Mouse (Mus musculus): ENCODE data around the gene Gm21969. TPM values are rescaled to one million over a fixed set of nuclear protein-coding genes. Genes with fewer than 3 reads are reported as not detected.

Gm21969 gene
- total RNA-seq, 2 experiments from 2014 or later, result not detected

DNA sequence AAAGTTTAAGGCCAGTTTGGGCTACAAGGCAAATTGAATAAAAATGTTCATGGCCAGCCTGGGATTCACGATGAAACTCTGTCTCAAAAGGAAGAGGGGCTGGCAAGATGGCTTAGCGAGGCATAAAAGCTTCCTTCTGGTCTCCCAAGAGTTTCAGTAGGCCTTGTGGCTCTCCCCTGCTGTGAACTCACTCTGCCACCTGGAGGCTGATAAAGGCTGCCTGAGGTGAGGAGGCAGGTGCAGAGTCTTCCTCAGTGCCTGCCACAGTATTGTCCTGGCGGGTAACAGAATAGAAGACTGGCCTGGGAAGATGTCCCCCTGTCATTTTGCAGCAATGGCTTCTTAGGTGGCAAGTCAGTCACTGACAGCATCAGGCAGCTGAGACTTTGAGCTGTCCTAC lies 20.1 kb upstream of the Gm21969 start:
- DNase-seq (ENCODE audit: low spot score in 2 of 2), result no peak
- intact Hi-C loops (cut with DNase I), result no loop called here

DNA sequence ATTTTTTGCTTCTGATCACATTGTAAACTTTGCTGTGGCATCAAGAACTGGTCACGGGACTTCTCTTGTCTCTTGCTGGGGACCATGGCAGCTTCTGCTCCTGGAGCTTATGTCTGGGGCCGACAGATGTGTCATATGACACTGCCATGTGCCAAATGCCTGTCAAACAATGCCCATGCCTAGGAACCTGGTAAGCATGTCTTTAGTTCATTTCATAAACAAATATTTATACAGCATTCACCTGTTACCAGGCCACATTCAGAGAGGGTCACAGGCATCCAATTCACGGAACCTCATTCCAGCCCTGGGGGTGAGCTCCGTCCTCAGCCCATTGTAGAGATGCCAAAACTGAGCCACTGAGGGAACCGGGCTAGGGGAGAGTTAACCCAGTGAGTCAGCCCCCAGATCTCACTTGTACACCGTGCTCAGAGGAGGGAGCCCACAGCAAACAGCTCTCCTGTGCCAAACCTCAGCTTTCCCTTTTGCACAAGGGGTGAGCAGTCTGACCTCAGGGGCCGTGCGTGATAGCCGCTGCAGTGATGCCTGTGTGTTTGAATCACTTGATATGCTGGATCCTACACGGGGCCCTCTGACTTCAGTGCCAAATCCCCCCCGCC lies 19.2 kb upstream of the Gm21969 start:
- intact Hi-C loops (cut with DNase I), result no loop called here

DNA sequence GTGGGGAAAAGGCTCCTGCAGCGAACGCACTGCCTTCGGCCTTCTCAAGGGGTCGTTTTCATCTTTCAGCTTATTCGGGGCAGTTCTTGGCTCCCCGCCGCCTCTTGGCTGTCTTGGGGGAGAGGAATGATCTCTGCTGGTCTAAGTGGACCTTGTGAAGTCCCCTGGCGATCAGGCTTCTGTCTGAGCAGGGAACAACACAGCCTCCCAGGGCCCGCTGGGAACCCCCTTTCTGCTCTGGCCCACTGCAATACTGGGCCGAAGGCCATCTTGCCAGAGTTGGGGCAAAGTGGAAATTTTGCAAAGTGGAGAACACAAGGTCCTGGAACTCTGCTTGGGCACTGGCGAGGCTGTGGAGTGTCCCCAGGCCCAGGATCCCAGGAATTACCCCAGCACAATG lies 18.3 kb upstream of the Gm21969 start:
- intact Hi-C loops (cut with DNase I), result no loop called here
- DNase-seq (ENCODE audit: low spot score in 2 of 2), result no peak

More for the DNA sequence above, 19.2 kb upstream of the Gm21969 start:
- no peak for DNase-seq (ENCODE audit: low spot score in 2 of 2)

DNA sequence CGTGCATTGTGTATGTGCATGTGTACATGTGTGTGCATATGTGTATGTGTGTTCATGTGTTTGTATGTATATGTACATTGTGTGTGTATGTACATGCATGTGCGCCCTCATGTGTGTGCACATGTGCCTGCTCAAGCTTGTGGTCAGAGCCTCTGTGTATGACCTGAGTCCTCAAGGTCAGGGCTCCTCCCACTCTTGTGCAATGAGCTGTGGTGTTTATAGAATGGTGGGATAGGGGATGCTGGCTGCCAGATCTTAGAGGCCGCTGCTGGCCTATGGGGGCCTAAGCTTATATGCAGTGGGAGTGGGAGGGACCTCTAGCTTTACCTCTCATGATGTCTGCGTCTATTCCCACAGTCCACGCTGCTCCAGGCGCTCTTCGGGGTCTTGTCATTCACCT lies 17.3 kb upstream of the Gm21969 start:
- no peak for DNase-seq (ENCODE audit: low spot score in 2 of 2)
- intact Hi-C loops (cut with DNase I), result no loop called here

DNA sequence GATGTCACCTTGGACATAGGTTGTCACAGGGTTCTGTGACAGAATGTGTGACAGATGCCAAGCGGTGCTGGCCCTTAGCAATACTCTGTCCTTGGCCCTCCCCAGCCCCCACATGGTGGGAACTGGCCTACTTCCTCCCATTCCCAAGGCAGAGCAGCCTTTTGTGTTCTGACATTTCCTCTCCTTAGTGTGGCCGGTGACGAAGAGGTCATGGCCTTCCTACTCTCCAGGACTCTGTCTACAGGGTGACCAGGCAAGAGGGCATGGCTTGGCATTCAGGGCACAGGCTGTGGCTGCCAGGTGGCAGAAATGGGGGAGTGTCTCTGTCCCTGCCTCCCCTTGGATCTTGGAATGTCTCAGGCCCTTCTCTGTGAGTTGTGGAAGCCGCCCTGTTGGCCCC lies 15.6 kb upstream of the Gm21969 start:
- no peak for DNase-seq (ENCODE audit: low spot score in 2 of 2)

DNA sequence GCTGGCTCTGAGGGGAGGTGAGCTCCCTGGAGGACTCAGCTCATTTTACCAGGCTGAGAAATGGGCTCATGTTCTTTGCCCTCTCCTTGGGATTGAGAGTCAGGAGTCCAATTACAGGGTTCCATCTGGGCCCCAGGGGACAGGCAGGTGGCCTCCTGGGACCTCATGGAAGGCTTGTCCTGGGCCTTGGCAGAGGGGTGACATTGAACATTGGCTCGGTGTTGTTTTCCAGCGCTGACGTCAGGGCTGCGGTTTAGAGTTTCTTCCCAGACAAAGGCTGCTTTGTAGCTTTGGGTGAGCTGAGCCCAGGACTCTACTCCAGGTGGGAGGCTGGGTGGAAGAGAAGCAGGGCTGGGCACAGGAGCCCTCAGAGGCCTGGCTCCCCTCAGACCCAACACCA lies 15.2 kb upstream of the Gm21969 start:
- intact Hi-C loops (cut with DNase I), result no loop called here
- no peak for DNase-seq (ENCODE audit: low spot score in 2 of 2)

More for the DNA sequence above, 15.6 kb upstream of the Gm21969 start:
- intact Hi-C loops (cut with DNase I), result no loop called here

DNA sequence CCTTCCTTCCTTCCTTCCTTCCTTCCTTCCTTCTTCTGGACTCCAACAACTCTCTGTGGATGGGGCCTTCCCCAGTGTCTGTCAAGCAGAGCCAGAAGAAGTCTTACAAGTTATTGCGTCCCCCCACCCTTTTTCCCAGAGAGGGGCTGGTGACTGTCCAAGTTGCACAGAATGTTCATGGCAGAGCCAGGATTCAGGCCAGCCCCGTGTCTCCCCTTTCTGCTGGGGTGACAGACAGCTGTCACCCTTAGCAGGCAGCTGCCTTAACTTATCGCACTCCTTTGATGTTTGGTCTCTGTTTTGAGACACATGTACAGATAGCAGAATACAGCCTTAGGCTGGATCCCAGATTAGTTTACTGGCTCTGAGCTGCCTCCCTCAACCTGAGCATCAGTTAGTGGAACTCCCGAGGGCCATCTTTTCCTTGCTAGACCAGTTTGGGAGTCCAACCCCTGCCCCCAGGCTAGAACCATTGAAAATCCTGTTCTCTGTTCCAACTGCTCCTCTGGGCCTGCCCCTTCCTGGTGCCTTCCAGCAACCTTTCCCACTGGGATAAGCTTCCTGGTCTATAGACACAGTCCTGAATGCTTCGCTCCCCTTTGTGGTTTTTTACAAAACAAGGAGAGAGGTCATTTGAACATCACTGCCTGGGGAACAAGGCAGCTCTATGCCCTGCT lies 13.5 kb upstream of the Gm21969 start:
- no peak for DNase-seq (ENCODE audit: low spot score in 2 of 2)
- intact Hi-C loops (cut with DNase I), result no loop called here

DNA sequence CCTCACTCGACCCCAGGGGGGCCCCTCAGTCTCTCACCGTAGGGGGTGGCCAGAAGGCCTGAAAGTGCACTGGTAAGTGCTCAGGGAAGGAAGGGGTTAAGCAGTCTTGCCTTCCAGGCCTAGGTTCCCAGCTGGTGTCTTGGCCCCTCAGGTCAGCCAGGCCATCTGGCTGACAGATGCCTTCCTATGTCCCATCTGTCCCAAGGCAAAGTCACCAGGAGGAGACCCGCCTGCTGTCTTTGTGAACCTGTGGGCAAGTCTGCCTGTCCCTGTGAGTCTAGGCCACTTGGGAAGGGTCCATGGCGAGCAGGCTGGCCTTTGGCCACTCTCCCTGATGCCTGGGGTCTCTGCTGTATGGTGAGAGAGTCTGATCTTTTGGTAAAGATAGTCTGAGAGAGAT lies 12.5 kb upstream of the Gm21969 start:
- no peak for DNase-seq (ENCODE audit: low spot score in 2 of 2)
- intact Hi-C loops (cut with DNase I), result no loop called here

DNA sequence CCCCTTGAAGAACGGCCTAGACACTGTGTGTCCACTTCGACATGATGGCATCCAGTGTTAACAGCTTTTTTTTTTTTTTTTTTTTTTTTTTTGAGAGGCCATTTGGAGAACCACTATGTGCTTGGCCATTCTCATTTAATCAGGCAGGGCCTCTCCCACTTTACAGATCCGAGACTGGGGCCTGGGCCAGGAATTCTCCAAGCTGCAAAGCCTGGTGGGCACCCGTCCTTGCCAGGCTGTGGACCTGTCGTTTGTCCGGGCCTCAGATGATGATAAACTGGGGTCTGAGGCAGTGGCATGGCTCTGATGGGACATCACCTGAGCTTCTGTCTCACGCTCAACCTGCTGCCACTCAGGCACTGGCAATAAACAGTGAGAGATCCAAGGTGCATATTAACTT lies 10.1 kb upstream of the Gm21969 start:
- intact Hi-C loops (cut with DNase I), result no loop called here
- no peak for DNase-seq (ENCODE audit: low spot score in 2 of 2)

DNA sequence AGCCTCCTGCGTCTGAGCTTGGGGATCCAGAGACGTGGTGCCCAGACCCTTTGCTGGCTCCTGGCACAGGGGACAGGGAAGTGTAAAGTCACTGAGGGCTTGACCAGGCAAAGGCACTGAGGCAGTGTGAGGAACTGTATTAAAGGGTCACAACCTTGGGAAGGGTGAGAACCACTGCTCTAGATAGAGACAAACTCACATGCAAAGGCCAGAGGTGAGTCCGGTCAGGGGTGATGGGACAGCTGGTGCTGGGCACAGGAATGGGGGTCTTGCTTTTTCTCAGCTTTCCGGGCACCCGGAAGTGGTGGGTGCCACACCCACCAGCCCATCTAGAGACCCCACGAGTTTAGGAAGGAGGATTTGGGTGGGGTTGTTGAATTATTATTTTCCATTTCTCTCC lies 9.6 kb upstream of the Gm21969 start:
- DNase-seq (ENCODE audit: low spot score in 2 of 2), result no peak
- intact Hi-C loops (cut with DNase I), result no loop called here

DNA sequence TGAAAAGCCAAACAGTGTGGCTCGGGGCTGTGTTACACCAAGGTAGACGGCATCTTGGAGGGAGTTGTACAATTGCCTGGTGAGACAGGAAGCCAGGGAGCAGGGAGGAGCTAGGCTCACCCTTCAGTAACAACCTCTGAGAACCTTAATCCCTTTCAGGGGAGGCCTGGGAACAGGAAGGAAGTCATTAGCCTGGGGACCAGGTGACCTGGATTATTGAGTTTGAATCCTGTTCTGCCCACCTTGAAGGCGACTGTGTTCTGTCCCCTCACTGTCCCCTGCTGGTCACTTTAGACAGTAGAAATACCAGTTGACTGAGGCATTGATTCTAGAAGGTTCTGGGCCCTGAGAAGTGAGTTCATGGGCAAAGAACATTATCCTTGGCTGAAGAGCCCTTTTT lies 8.9 kb upstream of the Gm21969 start:
- intact Hi-C loops (cut with DNase I), result no loop called here
- DNase-seq (ENCODE audit: low spot score in 2 of 2), result no peak

DNA sequence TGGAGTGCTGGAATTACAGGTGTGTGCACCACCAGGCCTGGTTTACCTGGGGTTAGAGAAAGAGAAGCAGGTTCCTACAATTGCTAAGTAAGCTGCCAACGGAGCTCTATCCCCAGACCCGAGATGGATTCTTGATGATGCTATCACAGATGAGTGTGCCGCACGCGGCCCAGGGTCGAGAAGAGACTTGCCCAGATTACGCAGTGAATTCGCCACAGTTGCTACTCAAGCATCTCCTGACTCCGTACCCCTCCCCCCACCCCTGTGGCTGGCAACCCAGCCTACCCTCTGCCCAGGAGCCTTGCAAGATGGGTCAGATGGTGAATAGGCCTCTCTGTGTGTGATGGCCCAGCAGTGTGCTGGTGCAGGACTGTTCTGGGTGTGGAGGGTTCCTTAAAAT lies 6.3 kb upstream of the Gm21969 start:
- intact Hi-C loops (cut with DNase I), result loop anchor here (2.0 kb wide), 1 partner anchor 18 kb away; no protein-coding TSS in a partner anchor
- no peak for DNase-seq (ENCODE audit: low spot score in 2 of 2)

DNA sequence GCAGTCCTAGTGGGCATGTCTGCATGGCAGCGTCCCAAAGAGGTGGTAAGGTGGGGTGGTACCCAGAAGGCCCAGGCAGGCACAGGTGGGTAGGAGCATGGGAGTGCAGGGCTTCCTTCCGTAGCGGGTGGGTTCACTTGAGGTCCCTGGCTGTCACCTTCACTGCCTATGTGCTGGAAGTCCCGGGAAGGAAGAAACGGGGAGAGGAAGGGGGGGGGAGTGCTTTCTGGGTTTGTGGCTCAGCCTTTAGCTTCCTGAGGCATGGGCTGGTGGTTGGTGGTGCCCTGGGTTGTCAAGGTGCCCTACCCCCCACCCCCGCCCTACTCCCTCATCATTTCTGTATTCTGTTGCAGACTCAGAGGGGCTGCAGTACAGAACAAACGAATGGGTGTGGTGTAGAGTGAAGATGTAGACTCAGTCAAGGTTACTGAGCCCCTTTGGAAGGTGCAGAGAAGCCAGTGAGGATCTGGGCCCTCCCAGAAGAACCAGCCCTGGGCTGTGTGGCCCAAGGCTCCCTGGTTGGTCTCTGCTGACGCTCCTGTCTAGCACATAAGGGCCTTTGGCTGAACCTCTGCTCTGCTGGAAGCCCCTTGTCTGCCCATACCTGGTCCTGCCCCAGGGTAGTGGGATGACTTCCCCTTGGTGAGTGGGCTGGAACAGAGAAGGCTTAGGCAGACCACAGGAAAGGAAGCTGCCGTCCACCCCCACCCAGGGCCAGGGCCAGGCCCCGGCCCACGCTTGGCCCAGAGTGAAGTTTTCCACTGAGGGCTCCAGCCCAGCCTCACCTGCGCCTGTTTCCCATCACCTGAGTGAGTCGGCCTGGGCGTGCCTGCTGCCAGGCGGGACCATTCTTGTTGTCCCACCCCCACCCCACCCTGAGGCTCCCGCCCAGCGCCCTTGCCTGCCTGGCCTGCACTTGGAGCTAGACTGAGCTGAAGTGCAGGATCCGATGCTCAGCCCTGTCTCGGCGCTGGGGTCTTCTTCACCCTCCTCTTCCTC lies 5.4 kb upstream of the Gm21969 start:
- no peak for DNase-seq (ENCODE audit: low spot score in 2 of 2)
- intact Hi-C loops (cut with DNase I), result loop anchor here (2.0 kb wide), 1 partner anchor 19 kb away; no protein-coding TSS in a partner anchor

DNA sequence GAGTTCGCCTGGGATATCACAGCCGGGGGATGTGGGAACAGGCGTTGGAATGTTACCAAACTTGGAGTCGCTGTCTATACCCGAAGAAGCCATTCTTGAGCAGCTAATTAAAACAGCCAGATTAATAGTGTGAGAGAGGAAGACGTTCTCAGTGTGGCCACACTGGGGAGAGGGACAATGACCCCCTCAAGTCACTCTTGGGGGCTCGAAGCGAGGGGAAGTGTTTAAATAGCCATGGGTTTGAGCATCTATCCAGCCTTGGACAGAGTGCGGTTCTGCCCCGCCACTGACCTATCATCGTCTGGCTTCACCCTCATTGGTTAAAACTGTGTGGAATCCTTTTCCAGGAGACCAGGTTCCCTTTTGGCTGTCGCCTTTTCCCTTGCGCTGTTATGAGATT lies 4.6 kb upstream of the Gm21969 start:
- intact Hi-C loops (cut with DNase I), result no loop called here
- no peak for DNase-seq (ENCODE audit: low spot score in 2 of 2)

DNA sequence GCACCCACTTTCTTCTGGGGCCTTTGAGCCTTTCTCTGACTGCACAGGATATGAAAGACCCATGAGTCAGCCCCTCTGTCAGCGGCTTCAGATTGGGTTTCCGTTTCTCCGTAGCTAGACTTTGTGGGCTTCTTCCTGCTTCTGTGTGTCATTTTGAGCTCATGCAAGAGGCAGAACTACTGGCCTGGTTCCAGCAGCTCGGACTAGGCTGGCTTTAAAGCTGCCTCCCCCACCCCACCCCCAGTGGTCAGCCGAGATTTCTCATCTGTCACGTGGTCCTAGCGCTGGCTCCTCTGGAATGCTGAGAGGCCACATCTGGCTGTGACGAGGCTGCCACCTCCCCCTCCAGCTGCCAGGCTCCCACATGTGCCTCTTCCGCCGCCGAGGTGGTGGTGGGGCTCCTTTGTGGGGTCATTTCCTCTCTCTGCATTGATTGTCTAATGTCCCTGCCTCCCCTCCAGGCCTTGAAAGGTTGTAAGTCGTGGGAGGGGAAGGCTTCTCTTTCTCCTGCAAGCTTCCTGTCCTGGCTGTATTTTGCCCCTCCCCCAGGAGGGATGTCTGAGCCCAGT lies 4.0 kb upstream of the Gm21969 start:
- DNase-seq (ENCODE audit: low spot score in 2 of 2), result peak; percentile 69 to 83
- intact Hi-C loops (cut with DNase I), result no loop called here

DNA sequence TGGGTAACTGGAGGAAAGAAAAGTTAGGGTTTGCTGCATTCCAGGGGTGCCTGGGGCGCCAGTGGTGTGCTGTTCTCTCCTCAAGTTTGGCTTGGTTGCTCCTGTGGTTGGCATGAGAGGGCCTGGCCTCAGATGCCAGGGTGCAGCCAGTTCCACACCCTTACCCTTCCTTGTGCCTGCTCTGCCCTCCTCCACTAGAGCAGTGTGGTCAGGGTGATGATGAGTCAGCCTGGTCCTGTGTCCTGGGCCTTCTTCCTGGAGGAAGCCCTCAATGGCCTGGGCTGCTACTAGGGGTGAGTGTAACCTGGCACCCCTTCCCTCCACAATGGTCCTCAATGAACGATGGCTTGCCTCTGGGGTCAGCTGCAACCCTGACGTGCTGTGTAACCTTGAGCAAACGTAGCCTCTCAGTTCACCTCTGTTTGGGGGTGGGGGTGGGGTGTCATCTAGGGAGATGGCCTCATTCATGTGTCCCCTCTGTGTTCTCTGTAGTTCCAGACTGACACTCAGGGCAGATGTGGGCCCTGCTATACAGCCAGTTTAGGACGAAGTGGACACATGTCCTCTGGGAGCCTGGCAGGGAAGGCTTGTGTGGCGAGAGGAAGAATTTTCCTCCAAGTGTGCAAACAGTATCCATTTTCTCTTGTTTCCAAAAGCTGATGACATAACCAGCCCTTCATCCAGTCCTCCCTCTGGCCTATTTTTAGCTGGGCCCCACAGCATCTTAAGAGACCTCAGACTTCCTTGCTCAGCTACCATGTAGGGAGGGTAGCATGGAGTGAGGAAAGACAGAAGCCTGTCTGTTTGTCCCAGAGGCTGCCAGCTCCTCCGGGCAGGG lies 1.2 kb upstream of the Gm21969 start:
- intact Hi-C loops (cut with DNase I), result no loop called here
- DNase-seq (ENCODE audit: low spot score in 2 of 2), result peak in 1 of 2 experiments; percentile 55

DNA sequence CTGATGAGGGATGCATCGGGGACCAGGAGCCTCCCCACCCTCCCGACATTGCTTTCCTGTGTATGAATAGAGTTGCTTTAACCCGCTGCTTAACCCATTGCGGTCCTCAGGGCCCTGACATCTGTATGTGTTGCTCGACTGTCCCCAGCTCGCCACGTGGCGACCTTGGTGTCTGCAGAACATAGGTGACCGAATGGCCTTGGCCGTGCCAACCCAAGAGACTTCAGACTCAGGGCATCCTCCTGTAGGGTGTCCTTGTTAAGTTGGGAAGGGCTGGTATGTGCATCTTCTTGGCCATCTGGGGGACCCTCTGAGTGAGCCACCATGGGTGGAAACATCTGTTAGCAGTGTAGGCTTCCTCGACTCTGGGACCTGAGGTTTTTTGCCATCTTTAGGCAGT lies 2.2 kb downstream of the Gm21969 start:
- no peak for DNase-seq (ENCODE audit: low spot score in 2 of 2)
- intact Hi-C loops (cut with DNase I), result no loop called here

DNA sequence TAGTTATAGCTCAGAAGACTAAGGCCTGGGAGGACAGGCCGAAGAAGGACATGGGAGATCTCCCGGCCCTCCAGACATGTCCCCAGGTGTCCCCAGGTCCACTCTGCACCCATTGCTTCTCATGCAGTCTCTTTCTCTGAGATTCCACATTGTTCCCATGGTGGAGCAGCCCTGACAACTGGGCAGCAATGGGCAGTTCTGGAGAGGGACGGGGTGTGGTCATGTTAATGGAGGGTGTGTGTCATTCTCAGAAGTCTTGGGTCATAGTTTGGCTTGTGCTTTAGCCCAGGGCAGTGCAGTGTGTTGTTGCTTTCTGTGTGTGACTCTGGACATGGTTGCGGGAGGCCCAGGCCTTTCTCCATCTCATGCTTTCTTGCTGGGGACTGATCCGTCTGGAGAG lies 3.7 kb downstream of the Gm21969 start:
- no peak for DNase-seq (ENCODE audit: low spot score in 2 of 2)
- intact Hi-C loops (cut with DNase I), result no loop called here

DNA sequence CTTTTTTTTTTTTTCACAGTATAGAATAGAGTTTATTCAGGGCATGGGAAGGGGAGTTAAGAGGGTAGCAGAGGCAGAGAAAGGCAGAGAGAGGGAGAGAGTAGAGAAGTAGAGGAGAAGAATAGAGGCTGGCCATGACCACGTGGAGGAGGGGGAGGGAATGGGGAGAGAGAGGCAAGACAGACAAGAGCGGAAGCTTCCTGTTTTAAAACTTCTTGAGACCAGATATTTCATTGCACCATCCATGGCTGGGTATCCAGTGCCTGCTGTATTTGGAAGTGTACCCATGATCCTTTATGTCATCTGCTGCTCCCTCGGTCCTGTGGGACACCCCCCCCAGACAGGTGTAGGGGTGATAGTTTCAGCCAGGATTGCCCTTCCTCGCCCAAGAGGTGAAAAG lies 6.0 kb downstream of the Gm21969 start:
- no peak for DNase-seq (ENCODE audit: low spot score in 2 of 2)
- intact Hi-C loops (cut with DNase I), result loop anchor here (2.0 kb wide), 1 partner anchor 34 kb away; no protein-coding TSS in a partner anchor

All from left cerebral cortex, postnatal 25 days (tissue).